In the genomic region with DNA sequence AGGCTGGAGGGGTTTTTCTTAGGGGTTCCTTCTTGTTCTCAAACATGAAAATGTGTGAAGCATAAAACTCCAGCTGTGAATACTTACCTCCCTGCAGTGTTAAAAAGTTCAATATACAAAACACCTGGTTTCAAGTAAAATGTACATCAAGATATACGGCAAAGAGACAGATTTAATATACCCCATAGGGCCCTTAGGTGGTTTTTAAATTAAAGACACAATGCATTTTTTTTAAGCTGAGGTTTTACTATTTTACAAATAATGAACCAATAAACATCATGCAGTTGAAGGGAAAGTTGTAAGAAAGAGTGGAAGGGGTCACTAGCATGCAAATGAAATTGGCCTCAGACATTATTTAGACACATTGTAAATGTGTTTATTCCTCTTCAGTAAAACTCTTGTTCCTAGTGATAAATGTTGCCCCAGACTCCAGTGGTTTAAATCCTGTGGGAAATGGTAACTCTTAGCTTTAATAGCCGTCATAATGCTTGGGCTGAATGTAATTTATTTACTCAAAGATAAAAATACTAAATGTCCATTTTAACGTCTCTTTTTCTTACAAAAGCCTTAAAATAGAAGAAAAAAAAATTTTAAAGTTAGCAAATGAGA, we compare ENCODE assay signal across 20 mouse cellular contexts.
DNase-seq lines count a peak whose midpoint lies in the region; ATAC-seq and TF ChIP-seq lines count a peak whose summit lies in the region.
"Had no signal": no experiment of that assay in that cellular context is flagged by ENCODE, and none has a peak within 500 bp of the region (broad histone marks: within the 10 kb centered on the region; RNA-seq: fewer than 3 reads in every experiment).

No protein-coding gene starts in this region.

- DNase-seq in embryo, embryonic 10.5 days (ENCODE audit: low spot score): peak; percentile 73
- DNase-seq in embryo, embryonic 10 days (ENCODE audit: low spot score): no peak
- DNase-seq in hindbrain, embryonic 11.5 days (ENCODE audit: low spot score): no peak
- DNase-seq in limb, embryonic 14.5 days (ENCODE audit: low spot score): peak; percentile 51
- DNase-seq in right cerebral cortex, postnatal 10 days (ENCODE audit: low spot score in 2 of 2): no peak
- DNase-seq: adrenal gland, postnatal 14 days; cerebellum, adult 2 months; cerebellum, postnatal 25 days; gastrocnemius, postnatal 10 days; kidney, postnatal 4 days; right cerebral cortex, postnatal 25 days; spleen, adult 18-20 months had no signal

- H3K36me3 ChIP-seq in hindbrain, embryonic 11.5 days (ENCODE audit: control insufficient read depth, insufficient read depth, low read length): no peaks in the 10 kb centered on the region
- H3K36me3 ChIP-seq in hindbrain, embryonic 16.5 days (ENCODE audit: control insufficient read depth, insufficient read depth, low read length): no peaks in the 10 kb centered on the region
- H3K36me3 ChIP-seq in midbrain, embryonic 12.5 days: no peaks in the 10 kb centered on the region
- H3K36me3 ChIP-seq in midbrain, embryonic 15.5 days (replicated peaks): no peaks in the 10 kb centered on the region
- no peaks in the 10 kb centered on the region for H3K36me3 ChIP-seq in limb, embryonic 14.5 days (ENCODE audit: control insufficient read depth, insufficient read depth, low read length)
- H3K36me3 ChIP-seq: embryonic facial prominence, embryonic 10.5 days; intestine, embryonic 15.5 days; kidney, embryonic 15.5 days had no signal

- peaks cover 3% of the 10 kb centered on the region; the same call in 1 of the 2 replicates for H3K4me1 ChIP-seq in hindbrain, embryonic 11.5 days (replicated peaks; ENCODE audit: control insufficient read depth, insufficient read depth, low read length)
- H3K4me1 ChIP-seq in hindbrain, embryonic 16.5 days (ENCODE audit: control insufficient read depth, insufficient read depth, low read depth, low read length): no peaks in the 10 kb centered on the region
- H3K4me1 ChIP-seq in midbrain, embryonic 12.5 days: peaks cover 13% of the 10 kb centered on the region
- 0 out of 2 replicates have a peak, but pooled peaks cover 4% of the 10 kb centered on the region for H3K4me1 ChIP-seq in midbrain, embryonic 15.5 days
- no peaks in the 10 kb centered on the region for H3K4me1 ChIP-seq in limb, embryonic 14.5 days (ENCODE audit: control insufficient read depth, insufficient read depth, low read length)
- H3K4me1 ChIP-seq: intestine, embryonic 15.5 days had no signal

- H3K27me3 ChIP-seq in hindbrain, embryonic 11.5 days (ENCODE audit: control insufficient read depth, insufficient read depth, low read length): no peaks in the 10 kb centered on the region
- H3K27me3 ChIP-seq in hindbrain, embryonic 16.5 days (replicated peaks; ENCODE audit: control insufficient read depth, insufficient read depth, low read length): no peaks in the 10 kb centered on the region
- no peaks in the 10 kb centered on the region for H3K27me3 ChIP-seq in midbrain, embryonic 12.5 days
- no peaks in the 10 kb centered on the region for H3K27me3 ChIP-seq in midbrain, embryonic 15.5 days (replicated peaks)
- peaks cover 10% of the 10 kb centered on the region for H3K27me3 ChIP-seq in limb, embryonic 14.5 days (ENCODE audit: control insufficient read depth, insufficient read depth, low read length)
- H3K27me3 ChIP-seq: intestine, embryonic 15.5 days; kidney, embryonic 15.5 days had no signal

- no peak overlapping the region for H3K9ac ChIP-seq in hindbrain, embryonic 11.5 days (ENCODE audit: low read depth, low read length)
- no peak overlapping the region for H3K9ac ChIP-seq in hindbrain, embryonic 16.5 days (ENCODE audit: low read depth, low read length)
- H3K9ac ChIP-seq in midbrain, embryonic 12.5 days (replicated peaks): no peak overlapping the region
- H3K9ac ChIP-seq in midbrain, embryonic 15.5 days: no peak overlapping the region
- no peak overlapping the region for H3K9ac ChIP-seq in limb, embryonic 14.5 days (ENCODE audit: low read depth, low read length, severe bottlenecking)
- H3K9ac ChIP-seq: intestine, embryonic 15.5 days; kidney, embryonic 15.5 days had no signal

- ATAC-seq in hindbrain, embryonic 11.5 days (ENCODE audit: low FRiP score): peak; percentile 23; the same call in 1 of the 2 replicates
- ATAC-seq in hindbrain, embryonic 16.5 days: no peak
- peak; percentile 11; the same call in 1 of the 2 replicates for ATAC-seq in midbrain, embryonic 12.5 days (ENCODE audit: low FRiP score, low read depth)
- no peak for ATAC-seq in midbrain, embryonic 15.5 days (replicated peaks)
- peak; percentile 73; the same call in 1 of the 2 replicates for ATAC-seq in limb, embryonic 14.5 days (ENCODE audit: low FRiP score, low read depth)
- ATAC-seq: intestine, embryonic 15.5 days had no signal

- no peak overlapping the region for H3K4me2 ChIP-seq in hindbrain, embryonic 11.5 days (replicated peaks; ENCODE audit: low read depth, low read length)
- no peak overlapping the region for H3K4me2 ChIP-seq in hindbrain, embryonic 16.5 days (ENCODE audit: low read length)
- no peak overlapping the region; the same call in 1 of the 2 replicates for H3K4me2 ChIP-seq in midbrain, embryonic 12.5 days (replicated peaks)
- no peak overlapping the region for H3K4me2 ChIP-seq in midbrain, embryonic 15.5 days
- no peak overlapping the region for H3K4me2 ChIP-seq in limb, embryonic 14.5 days (replicated peaks; ENCODE audit: low read depth, low read length, severe bottlenecking)
- H3K4me2 ChIP-seq: heart, embryonic 11.5 days; intestine, embryonic 15.5 days; kidney, embryonic 15.5 days had no signal

- H3K9me3 ChIP-seq in hindbrain, embryonic 11.5 days (ENCODE audit: control insufficient read depth, low read length): no peaks in the 10 kb centered on the region
- no peaks in the 10 kb centered on the region for H3K9me3 ChIP-seq in hindbrain, embryonic 16.5 days (ENCODE audit: control insufficient read depth, low read length)
- H3K9me3 ChIP-seq in midbrain, embryonic 12.5 days: no peaks in the 10 kb centered on the region
- no peaks in the 10 kb centered on the region for H3K9me3 ChIP-seq in midbrain, embryonic 15.5 days
- H3K9me3 ChIP-seq in limb, embryonic 14.5 days (ENCODE audit: control insufficient read depth, low read length): no peaks in the 10 kb centered on the region
- H3K9me3 ChIP-seq: embryonic facial prominence, embryonic 10.5 days; intestine, embryonic 15.5 days; kidney, embryonic 15.5 days had no signal

- 45% methylated on average over 3 of the region's 3 CpGs for WGBS in hindbrain, embryonic 11.5 days
- 36% methylated on average over 3 of the region's 3 CpGs for WGBS in hindbrain, embryonic 16.5 days
- 45% methylated on average over 3 of the region's 3 CpGs for WGBS in midbrain, embryonic 12.5 days
- 48% methylated on average over 3 of the region's 3 CpGs for WGBS in midbrain, embryonic 15.5 days
- WGBS in limb, embryonic 14.5 days: 13% methylated on average over 3 of the region's 3 CpGs

- H3K27ac ChIP-seq in hindbrain, embryonic 11.5 days (ENCODE audit: low read depth, low read length): no peak overlapping the region
- no peak overlapping the region for H3K27ac ChIP-seq in hindbrain, embryonic 16.5 days (ENCODE audit: low read depth, low read length)
- H3K27ac ChIP-seq in midbrain, embryonic 12.5 days (replicated peaks): peak overlapping the region; percentile 46; the same call in 1 of the 2 replicates
- H3K27ac ChIP-seq in midbrain, embryonic 15.5 days: no peak overlapping the region
- H3K27ac ChIP-seq in limb, embryonic 14.5 days (replicated peaks; ENCODE audit: low read depth, low read length): no peak overlapping the region
- H3K27ac ChIP-seq: embryonic facial prominence, embryonic 10.5 days; intestine, embryonic 15.5 days; kidney, embryonic 15.5 days; macrophage had no signal

- no peak for TF ChIP-seq POLR2A in limb, embryonic 14.5 days (IDR thresholded peaks at IDR 0.05; ENCODE audit: borderline replicate concordance, extremely low read depth, insufficient read depth, insufficient read length)

- H3K4me3 ChIP-seq in hindbrain, embryonic 11.5 days (ENCODE audit: low read depth, low read length): no peak overlapping the region
- no peak overlapping the region for H3K4me3 ChIP-seq in hindbrain, embryonic 16.5 days (ENCODE audit: low read length)
- no peak overlapping the region for H3K4me3 ChIP-seq in midbrain, embryonic 12.5 days
- H3K4me3 ChIP-seq in midbrain, embryonic 15.5 days: no peak overlapping the region
- H3K4me3 ChIP-seq in limb, embryonic 14.5 days (replicated peaks; ENCODE audit: low read length): no peak overlapping the region
- H3K4me3 ChIP-seq: embryonic facial prominence, embryonic 10.5 days; intestine, embryonic 15.5 days; kidney, embryonic 15.5 days had no signal

Comparison
In these comparisons a context has a peak if more than half of its experiments do, and no peak if none do; other contexts are left out.
1. DNase-seq: peak in embryo, embryonic 10.5 days (single experiment) and limb, embryonic 14.5 days (single experiment); none in embryo, embryonic 10 days (single experiment), hindbrain, embryonic 11.5 days (single experiment) and right cerebral cortex, postnatal 10 days (0 of 2).
2. ATAC-seq: peak in hindbrain, embryonic 11.5 days (single experiment), midbrain, embryonic 12.5 days (single experiment) and limb, embryonic 14.5 days (single experiment); none in hindbrain, embryonic 16.5 days (single experiment) and midbrain, embryonic 15.5 days (single experiment).